Mouse (Mus musculus) cerebellum, postnatal 25 days (tissue): ENCODE data around the gene Tent4a.
"Not testable (repeated sequence)": the region's sequence is repeated elsewhere in the genome, so short reads cannot be mapped to it uniquely, and the experiment has no call there.

Experiments used
- DNase-seq, 2 experiments: peaks; one replicate each; pipeline ENCODE4 v3.0.0; 2021; ENCODE audit warnings: mixed read lengths in 2 of 2

The Tent4a gene

DNA sequence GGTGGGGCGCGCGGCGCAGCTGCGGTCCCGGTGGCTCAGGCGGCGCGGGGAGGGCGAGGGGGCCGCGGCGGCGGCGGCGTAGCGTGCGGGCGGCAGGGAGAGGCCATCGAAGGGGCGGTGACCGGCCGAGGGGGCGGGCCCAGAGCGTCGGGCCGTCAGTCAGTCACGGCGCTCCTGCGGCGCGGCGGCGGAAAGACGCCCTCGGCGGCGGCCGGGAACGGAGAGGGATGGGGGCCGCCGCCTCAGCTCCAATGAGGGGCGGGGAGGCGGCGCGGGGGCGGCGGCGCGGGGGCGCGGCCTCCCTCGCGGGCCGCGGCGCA, at the start of gene Tent4a:
TSS of gene Tent4a (minus strand) at position 284 of the 320 bp plus-strand sequence.
- DNase-seq = no peak

DNA sequence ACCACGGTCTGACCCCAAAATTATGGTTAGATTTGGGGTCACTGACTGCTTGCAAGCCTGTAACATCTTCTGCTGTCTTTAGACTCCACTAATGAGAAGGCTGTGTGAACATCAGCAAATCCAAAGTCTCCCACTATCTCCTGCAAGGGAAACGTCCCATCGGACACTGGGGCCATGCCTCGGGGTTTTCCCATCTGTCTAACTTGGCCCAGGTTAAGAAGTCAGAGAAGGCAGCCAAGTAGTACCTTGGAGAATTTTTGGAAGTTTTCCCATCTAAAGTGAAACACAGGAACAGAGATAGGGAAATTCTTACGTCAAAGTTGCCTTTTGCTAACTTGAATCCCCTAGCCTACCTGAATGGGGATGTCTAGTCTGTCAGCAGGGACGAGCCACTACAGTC, 49.2 kb upstream of the Tent4a start:
- no peak for DNase-seq

DNA sequence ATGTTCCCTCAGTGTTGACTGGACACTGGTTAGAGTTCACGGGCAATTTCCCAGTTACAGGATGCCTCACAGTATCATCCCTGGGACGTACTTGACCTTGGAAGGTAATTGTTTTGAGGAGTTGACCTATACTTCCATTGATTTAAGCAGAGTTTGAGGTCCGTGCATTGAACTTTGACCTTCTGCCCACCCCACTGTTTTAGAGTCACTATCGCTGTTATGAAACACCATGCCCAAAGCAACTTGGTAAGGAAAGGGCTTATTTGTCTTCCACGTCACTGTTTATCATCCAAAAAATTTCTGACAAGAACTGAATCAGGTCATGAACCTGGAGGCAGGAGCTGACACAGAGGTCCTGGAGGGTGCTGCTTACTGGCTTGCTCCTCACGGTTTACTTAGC, 48.0 kb upstream of the Tent4a start:
- no peak for DNase-seq

DNA sequence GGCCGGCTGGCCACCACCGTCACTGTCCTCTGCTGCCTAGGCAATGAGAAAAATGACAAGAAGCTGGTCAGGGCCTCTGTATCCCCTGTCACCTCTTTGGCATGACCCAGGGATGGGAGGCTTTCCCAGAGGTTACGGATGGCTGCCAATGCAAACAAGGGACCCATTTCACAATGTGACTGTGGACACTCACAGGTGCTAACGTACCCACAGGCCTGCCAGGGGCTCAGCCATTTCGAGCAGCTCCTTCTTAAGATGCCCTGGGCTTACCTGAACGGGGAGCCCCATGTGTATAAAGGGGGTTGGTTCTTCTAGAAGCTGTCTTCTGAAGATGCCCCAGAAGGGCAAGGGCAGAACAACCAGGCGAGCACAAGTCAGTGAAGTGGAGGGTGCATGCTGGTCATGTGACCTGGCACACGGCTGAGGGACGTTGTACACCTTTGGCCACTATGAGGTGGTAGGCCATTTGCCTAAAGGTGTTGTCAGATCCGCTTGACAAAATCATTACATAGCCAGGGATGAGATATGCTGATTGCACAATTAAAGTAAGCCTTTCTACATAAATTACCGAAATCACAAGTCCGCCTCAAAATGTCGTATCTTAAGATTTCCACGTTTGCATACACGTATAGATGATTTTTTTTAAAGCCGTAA, 42.9 kb upstream of the Tent4a start:
- DNase-seq = peak in 1 of 2 experiments; percentile 21

DNA sequence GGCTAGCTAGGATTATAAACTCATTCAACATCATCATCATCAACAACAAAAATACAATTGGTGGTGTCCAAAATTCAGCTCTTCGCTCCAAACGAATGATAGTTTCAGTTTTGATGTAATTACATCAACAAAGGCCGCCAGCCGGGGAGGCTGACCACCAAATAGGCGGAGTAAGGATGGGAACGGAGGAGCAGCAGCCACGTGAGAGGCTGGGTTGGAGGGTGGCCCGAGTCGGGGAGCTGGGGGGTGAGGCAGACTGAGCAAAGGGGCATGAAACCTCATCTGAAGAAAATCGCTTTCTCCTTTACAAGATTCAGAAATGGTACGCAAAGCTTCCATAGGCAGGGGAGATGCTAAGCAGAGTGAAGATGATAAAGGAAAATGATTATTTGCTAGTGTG, 42.3 kb upstream of the Tent4a start:
- peak; percentile 46 to 64 for DNase-seq

DNA sequence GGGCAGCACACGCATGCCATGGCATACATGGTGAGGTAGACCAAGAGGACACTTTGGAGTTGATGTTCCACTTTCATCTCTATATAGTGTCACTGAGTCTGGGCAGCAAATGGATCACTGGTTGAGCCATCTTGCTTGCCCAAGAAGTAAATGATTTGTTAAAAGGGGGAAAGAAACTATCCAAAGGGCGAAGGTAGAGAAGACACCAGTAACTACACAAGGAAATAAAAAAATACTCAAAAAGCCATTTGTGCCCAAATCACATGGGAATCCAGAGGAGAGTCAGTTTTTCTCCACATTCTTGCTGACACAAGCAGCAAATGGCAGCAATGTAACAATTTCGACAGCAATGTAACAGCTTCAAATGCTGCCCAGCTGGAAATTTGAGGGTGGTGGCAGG, 38.2 kb upstream of the Tent4a start:
- no peak for DNase-seq

DNA sequence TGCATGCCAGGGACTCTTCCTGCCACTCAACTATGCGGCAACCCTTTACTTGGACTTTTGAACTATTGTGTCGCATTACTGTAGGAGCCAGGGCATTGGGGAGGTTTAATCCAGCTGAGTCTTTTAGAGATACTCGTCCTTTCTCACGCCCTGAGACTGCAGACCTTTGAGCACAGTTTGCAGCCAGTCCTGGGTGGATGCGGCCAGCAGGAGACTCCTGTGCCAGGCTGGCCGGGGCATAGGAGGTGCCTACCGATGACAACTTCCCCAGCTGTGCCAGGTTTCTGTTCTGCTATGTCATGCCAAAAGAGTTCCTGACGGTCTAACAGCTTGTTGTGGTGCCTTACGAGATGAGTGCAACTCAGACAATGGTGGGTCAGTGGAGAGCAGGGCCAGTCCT, 34.8 kb upstream of the Tent4a start:
- no peak for DNase-seq

DNA sequence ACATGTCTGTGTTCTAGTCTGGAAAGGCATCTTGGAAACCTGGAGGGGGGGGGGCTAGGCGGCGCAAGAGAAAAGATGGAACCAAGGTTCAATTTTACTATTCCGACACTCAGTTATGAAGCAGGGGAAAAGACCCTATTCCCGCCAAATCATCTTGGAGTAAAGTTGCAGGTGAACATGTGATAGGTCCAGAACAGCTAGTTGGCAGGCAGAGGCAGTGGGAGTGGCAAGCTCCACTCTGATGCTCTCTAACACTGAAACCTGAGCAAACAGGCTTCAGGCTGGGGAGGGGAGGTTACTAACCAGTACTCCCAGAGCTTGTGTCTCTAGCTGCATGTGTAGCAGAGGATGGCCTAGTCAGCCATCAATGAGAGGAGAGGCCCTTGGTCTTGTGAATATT, 31.0 kb upstream of the Tent4a start:
- DNase-seq = not testable (repeated sequence)

DNA sequence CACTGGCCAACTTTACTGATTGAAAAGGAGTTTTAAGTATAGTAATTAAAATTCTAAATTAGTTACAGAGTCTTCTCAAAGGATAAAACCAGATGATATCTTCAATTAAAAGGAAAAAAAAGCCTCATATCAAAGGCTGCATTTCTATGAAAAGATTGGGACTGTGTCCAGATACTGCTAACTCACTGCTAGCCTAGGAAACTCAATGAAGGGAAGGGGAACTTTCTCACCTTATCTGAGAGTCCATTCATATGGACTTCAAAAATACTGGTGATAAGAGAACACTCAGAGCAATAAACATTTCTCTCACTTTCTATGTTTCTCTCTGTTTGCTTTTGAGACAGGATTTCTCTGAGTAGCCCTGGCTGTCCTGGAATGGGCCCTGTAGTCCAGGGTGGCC, 30.2 kb upstream of the Tent4a start:
- DNase-seq = no peak

DNA sequence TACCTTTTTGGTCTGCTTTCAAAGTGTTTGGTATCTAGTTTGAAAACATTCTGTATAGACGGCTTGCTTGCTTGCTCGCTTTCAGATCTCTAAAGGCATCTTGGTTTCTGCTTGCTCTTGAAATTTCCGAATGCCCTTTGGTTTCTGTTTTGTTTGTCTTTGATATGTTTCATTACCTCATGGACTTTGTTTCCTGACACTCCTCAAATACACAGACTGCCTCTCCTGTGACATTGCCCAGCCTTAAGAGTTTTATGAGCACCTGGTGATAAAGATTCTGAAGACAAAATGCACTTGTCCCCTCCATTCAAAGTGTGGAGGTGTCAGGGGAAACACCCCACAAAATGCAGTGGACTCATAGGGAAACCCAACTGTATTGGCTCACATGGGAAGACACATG, 29.5 kb upstream of the Tent4a start:
- no peak for DNase-seq

DNA sequence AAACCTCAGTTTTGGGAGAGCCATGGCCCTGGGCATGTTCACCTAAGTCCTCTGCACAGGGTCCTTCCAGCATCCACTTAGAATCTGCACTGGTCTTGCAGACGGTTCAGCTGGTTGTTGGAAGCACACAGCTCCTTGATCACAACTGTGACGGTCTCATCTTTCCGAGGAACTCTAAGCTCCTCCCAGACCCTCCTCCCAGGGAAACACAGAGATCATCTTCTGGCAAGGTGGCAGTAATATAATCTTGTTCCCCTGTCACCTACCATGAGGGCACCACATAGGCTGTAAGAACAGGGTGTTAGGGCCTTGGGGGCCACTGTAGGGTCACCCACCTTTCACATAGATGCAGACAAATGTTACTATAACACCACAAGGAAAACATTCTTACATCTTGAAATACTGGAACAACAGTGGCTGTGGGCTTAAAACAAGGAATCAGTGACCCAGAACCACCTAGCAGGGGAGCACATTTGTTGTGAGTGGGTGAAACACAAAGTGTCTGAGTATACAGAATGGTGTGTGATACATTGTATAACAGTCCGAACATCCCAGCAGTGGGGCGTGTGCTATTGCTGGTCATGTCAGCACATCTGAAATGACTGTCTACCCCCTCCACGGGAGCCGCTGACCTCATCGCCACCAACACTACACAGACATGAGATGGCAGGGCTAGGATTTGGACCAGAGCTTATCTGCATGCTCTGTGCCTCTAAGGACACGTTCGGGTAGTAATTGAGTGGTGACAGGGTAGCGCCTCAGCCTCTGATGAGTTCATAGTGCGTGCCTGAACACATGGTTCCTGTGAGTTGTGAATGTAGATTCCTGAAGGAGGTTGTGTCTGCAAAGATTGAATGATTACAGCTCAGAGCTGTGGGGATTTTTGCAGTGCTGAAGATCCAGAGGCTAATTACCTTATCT, 28.5 kb upstream of the Tent4a start:
- no peak for DNase-seq

DNA sequence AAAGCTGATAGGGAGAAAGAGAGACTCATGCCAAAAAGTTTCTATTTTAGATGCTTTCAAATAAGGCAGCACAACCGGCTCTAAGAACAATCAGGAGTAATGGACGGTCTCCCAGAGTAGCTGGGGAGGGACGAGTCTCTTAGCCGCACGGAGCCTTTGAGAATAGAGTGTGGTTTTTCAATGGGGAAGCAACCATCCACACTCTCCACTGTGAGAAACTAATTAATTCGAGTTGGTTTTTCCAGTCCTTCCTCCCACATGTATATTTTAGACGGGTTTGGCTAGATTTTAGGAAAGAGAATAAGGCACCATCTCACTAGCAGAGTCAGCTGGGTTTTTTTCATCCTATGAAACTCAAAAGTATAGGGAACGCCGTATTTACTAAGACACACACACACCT, 27.6 kb upstream of the Tent4a start:
- no peak for DNase-seq

DNA sequence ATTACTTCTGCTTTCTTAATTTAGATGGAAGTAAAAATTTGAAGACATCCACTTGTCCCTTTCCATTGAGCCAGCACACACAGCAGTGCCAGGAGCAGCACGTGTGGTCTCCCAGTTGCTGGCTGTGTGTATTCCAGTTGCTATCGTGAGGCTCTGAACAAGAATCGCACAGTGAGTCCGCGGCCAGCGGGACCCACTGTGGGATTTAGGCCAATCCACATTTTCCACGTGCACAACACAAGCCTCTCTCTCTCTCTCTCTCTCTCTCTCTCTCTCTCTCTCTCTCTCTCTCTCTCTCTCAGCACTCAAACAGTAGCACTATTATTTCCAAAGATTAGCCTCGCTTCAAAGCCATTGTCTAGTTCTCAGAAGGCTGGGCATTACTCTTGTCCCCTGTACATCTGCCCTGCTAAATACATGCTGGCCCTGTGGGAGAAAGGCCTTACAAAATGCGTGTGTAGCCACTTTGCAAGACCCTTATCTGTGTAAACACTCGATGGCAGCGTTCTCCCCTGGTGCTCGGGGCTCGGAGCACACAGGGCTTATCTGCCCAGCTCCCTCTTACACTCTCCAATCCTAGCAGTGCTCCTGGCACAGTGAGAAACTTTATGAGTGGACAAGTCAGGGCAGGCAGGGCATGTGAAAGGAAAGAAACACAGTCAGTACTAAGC, 25.0 kb upstream of the Tent4a start:
- DNase-seq = peak in 1 of 2 experiments; percentile 24

DNA sequence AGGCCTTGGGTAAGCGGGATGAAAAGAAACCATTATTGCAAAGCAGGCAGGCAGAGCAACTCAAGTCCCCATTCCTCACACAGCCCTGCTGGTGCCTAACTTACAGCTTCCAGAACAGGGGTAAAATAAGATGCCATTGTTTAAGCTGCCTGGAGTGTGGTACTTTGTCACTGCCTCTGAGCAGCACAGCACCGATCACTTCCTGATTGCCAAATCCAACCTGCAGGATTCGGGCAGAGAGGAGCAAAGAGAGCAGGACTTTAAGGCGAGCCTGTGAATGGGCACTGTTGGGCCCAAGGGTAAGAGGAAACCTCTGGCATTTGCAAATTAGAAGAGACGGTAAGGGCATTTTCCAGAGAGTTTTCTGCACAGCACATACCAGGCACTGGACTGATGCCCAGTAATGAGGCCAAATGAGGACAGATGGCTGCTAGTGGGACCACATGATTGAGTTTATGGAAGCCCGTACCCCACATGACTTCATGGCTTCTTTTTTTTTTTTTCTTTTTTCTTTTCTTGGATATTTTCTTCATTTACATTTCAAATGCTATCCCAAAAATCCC, 23.8 kb upstream of the Tent4a start:
- DNase-seq = peak; percentile 69 to 81

DNA sequence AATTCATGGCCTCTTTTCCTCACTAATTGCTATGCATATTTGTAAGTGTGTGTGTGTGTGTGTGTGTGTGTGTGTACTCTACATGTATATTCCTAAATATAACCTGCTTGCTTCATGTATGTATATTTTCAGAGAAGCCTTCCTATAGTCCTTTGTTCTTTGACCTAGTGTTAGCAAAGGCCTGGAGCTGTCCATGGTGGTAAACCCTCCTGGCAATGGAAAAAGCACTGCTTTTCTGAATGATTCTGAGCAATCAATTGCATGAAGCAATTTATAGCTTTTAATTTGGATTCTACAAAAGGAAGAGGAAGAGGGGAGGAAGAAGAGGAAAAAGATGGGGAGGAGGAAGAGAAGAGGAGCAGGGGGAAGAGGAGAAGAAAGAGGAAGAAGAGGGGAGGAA, 22.3 kb upstream of the Tent4a start:
- no peak for DNase-seq

DNA sequence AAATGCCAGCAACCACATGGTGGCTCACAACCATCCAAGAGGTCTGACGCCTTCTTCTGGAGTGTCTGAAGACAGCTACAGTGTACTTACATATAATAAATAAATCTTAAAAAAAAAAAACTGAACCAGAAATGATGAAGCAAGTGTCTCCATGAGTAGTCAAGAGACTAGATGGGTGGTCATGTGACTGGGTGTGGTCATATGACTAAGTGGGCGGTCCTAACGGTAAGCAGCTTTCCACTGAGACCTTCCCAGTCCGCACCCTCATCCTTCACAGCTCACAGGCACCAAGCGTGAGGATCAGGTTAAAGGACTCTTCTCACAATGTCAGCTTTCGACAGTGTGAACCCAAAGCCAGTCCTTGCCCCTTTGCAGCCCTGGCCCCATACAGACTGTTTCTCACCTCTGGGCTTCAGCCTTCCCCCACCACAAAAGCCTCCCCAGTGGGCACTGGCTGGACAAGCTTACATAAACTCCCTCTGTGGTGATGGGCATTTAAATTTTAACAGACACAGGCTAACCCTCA, 21.6 kb upstream of the Tent4a start:
- no peak for DNase-seq

DNA sequence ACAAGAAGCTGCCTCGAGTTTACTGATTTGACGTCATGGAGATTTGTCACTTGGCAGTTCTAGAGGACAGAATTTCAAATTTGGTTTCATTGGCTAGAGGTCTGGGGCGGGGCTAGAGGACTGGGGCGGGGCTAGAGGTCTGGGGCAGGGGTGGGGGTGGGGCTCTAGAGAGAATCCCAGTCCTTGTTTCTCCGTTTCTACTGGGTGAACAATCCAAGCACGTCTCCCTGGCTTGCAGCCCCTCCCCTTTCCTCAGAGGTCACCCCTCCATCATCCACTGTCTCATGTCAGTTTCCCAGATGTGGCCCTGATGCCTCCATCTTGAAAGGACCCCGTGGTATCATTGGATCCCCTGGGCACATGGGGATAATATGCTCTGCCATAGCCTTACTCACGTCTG, 20.6 kb upstream of the Tent4a start:
- DNase-seq = no peak

DNA sequence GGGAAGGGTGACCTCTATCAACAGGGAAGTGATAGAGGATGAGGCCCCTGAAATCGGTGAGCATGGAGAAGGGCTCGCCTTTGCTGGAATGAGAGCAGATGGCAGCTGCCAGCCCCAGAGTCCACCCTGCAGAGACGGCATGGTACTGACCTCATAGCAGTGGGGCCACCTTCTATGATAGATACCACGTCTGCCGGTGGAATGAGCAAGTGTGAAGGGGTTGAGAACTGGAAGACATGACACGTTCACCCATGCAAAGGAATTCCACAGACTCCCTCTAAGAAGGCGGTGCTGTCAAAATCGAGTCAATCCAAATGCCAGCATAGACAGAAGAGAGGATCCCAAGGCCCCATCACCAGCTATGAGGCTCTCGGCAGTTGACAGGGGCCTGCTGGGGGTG, 19.8 kb upstream of the Tent4a start:
- no peak for DNase-seq

DNA sequence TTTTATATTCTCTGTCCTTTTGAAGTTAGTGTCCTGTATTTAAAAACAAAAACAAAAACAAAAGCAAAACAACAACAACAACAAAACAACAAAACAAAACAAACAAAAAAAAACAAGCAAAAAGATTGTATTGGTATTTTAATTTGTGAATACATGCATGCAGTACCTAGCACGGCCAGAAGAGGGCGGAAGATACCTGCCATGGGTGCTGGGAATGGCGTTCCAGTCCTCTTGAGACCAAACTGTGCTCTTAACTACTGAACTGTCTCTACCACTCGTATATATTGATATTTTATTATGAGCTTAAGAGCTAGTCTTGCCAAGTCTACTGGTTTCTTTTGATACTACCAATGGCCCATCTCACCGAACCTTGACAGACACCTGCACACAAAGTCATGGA, 18.6 kb upstream of the Tent4a start:
- peak in 1 of 2 experiments; percentile 66 for DNase-seq

DNA sequence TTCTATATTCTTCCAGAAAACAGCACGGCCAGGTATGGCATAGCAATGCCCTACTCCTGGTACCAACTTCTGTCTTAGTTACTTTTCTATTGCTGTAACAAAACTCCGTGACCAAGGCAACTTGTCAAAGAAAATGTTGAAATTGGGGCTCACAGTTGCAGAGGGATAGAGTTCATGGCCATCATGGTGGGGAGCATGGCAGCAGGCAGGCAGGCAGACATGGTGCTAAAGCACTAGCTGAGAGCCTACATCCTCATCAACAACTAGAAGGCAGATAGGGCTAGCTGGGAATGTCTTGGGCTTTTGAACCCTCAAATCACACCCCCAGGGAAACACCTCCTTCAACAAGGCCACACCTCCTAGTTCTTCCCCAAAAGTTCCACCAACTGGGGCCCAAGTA, 16.4 kb upstream of the Tent4a start:
- DNase-seq = no peak

DNA sequence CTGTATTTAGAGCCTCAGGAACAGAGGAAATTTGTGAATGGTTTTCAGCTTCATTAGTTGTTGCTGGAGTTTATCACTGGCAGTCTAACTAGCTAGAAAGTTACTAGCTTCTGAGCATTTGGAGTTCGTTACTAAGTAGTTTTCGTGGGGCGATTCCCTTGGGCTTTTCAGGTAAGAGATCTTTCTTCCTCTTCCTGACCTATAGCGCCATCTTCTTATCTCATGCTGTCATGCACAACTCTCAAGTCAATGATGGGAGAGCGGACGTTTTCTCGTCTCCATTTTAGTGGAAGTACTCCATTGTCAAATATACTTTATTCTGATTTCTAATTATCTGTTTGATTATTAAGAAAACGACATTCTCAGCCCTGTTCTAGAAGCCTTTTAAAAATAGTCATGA, 15.6 kb upstream of the Tent4a start:
- no peak for DNase-seq

DNA sequence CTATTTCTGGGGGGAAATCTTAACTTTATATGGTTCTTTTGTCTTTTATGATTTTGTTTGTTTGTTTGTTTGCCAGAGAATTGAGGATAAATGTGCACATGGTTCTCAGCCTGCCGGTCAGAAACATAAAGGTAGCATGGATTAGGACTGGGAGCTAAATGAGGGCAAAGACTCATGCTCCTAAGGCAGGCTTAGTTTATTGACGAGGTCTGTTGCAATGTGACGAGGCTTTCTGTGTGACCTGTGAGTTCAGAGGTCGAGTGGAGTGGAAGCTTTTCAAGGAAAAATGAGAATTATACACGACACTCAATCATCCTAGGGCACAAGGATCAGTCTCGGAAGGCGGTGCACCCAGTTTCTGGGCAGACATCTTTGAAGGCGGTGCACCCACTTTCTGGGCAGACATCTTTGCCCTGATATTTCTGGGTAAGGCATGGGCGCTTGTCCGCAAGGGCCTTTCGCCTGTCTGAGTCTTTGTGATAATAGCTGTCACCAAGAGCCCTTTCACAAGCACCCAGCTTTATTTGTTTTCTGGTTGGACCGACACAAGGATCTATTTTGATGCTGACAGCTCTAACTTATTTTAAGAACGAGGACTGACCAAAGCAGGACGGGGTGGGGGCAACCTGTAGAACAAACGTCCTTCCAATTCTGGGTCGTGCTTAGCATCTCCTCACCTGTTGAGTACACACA, 13.2 kb upstream of the Tent4a start:
- no peak for DNase-seq

DNA sequence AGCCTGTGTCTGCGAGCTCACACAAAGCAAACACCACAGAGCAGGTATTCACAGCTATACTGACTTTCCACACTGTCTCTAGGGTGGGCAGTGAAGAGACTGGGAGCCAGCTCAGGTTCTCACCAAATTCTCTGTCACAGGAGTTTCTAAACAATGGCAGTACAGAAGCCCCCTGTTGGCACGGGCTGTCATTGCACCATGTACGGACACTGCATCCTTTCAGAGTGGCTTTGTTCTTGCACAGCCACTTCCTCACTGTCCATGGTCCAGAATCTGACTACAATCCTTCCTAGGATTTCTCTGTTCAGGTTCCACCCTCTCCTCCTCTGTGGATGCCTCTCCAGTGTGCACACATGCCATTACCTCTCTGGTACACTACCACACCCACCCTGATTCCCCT, 10.6 kb upstream of the Tent4a start:
- DNase-seq = no peak
